Mouse (Mus musculus): ENCODE measurements around the gene Sdhb. TPM values are rescaled to one million over a fixed set of nuclear protein-coding genes. Genes with fewer than 3 reads are reported as not detected.

Sdhb gene
- total and polyA plus RNA-seq, 2 experiments from 2014 or later = 194 to 529 TPM

GRCm38 (mm10) chr4:140963941-140964597 lies 3.1 kb downstream of the Sdhb start:
- H3K27ac ChIP-seq (ENCODE audit: low read depth, low read length) = 0 out of 2 replicates have a peak overlapping the region, but pooled peaks have one; percentile 44
- DNase-seq (ENCODE audit: low spot score) = no peak

GRCm38 (mm10) chr4:140964620-140965019 lies 3.6 kb downstream of the Sdhb start:
- Histone ChIP-seq H3K4me3 (ENCODE audit: low read depth, low read length) (no peak overlapping the region), H3K36me3 (ENCODE audit: insufficient read depth, low read length) (peaks cover 19% of the 10 kb centered on the region), H3K9ac (replicated peaks; ENCODE audit: low read length, poor library complexity, severe bottlenecking) (no peak overlapping the region), H3K9me3 (ENCODE audit: low read length) (no peaks in the 10 kb centered on the region), H3K27ac (ENCODE audit: low read depth, low read length) (0 out of 2 replicates have a peak overlapping the region, but pooled peaks have one; percentile 44), H3K4me2 (ENCODE audit: low read depth, low read length, poor library complexity, severe bottlenecking) (no peak overlapping the region), H3K27me3 (ENCODE audit: insufficient read depth, low read length) (no peaks in the 10 kb centered on the region), H3K4me1 (ENCODE audit: insufficient read depth, low read length) (peaks cover 14% of the 10 kb centered on the region; the same call in 1 of the 2 replicates)
- WGBS = 4% methylated on average over 7 of the region's 7 CpGs
- DNase-seq (ENCODE audit: low spot score) = peak; percentile 89
- TF ChIP-seq CTCF (IDR thresholded peaks at IDR 0.05) = peak; percentile 93
- ATAC-seq (ENCODE audit: low FRiP score) = no peak

More at GRCm38 (mm10) chr4:140963941-140964597, 3.1 kb downstream of the Sdhb start:
- Histone ChIP-seq H3K4me1 (ENCODE audit: insufficient read depth, low read length) (peaks cover 14% of the 10 kb centered on the region; the same call in 1 of the 2 replicates), H3K4me3 (ENCODE audit: low read depth, low read length) (no peak overlapping the region), H3K4me2 (ENCODE audit: low read depth, low read length, poor library complexity, severe bottlenecking) (no peak overlapping the region), H3K9ac (replicated peaks; ENCODE audit: low read length, poor library complexity, severe bottlenecking) (no peak overlapping the region), H3K9me3 (ENCODE audit: low read length) (no peaks in the 10 kb centered on the region), H3K36me3 (ENCODE audit: insufficient read depth, low read length) (peaks cover 16% of the 10 kb centered on the region), H3K27me3 (ENCODE audit: insufficient read depth, low read length) (no peaks in the 10 kb centered on the region)
- no peak for ATAC-seq (ENCODE audit: low FRiP score)
- WGBS = 78% methylated on average over 9 of the region's 9 CpGs
- TF ChIP-seq CTCF (IDR thresholded peaks at IDR 0.05) = no peak

GRCm38 (mm10) chr4:140967386-140968159 lies 6.6 kb downstream of the Sdhb start:
- H3K36me3 ChIP-seq (ENCODE audit: insufficient read depth, low read length) = peaks cover 43% of the 10 kb centered on the region
- H3K27ac ChIP-seq (ENCODE audit: low read depth, low read length) = no peak overlapping the region
- H3K4me3 ChIP-seq (ENCODE audit: low read depth, low read length) = no peak overlapping the region
- TF ChIP-seq CTCF (IDR thresholded peaks at IDR 0.05) = no peak
- no peaks in the 10 kb centered on the region for H3K27me3 ChIP-seq (ENCODE audit: insufficient read depth, low read length)
- DNase-seq (ENCODE audit: low spot score) = no peak
- no peak overlapping the region for H3K9ac ChIP-seq (replicated peaks; ENCODE audit: low read length, poor library complexity, severe bottlenecking)
- WGBS = 89% methylated on average over 11 of the region's 11 CpGs
- peaks cover 8% of the 10 kb centered on the region; the same call in 1 of the 2 replicates for H3K4me1 ChIP-seq (ENCODE audit: insufficient read depth, low read length)
- H3K4me2 ChIP-seq (ENCODE audit: low read depth, low read length, poor library complexity, severe bottlenecking) = no peak overlapping the region
- no peak for ATAC-seq (ENCODE audit: low FRiP score)
- H3K9me3 ChIP-seq (ENCODE audit: low read length) = no peaks in the 10 kb centered on the region

DNA sequence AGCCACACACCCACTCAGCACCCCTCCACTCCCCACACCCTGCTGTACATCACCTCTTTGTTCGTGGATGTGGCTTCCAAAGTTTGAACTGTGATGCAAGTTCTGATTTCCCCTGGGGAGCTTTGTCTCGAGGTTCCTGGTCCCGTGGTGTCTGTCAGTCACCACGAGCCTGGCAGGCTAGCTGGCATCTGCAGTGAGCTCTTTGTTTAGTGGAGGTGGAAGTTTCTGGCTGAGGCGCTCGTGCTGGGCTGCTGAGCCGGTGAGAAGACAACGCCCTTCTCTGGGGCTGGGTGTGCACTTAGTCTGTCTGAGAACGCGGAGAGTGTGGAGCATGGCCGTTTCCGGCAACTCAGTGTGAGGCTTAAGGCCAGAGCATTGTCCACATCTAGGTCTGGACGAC lies 10.7 kb downstream of the Sdhb start:
- DNase-seq (ENCODE audit: low spot score) = no peak
- Histone ChIP-seq H3K27me3 (ENCODE audit: insufficient read depth, low read length) (no peaks in the 10 kb centered on the region), H3K9me3 (ENCODE audit: low read length) (no peaks in the 10 kb centered on the region), H3K9ac (replicated peaks; ENCODE audit: low read length, poor library complexity, severe bottlenecking) (no peak overlapping the region), H3K27ac (ENCODE audit: low read depth, low read length) (no peak overlapping the region), H3K36me3 (ENCODE audit: insufficient read depth, low read length) (peaks cover 71% of the 10 kb centered on the region), H3K4me3 (ENCODE audit: low read depth, low read length) (no peak overlapping the region), H3K4me2 (ENCODE audit: low read depth, low read length, poor library complexity, severe bottlenecking) (no peak overlapping the region), H3K4me1 (ENCODE audit: insufficient read depth, low read length) (no peaks in the 10 kb centered on the region)
- WGBS = 85% methylated on average over 13 of the region's 13 CpGs
- TF ChIP-seq CTCF (IDR thresholded peaks at IDR 0.05) = no peak
- no peak for ATAC-seq (ENCODE audit: low FRiP score)

DNA sequence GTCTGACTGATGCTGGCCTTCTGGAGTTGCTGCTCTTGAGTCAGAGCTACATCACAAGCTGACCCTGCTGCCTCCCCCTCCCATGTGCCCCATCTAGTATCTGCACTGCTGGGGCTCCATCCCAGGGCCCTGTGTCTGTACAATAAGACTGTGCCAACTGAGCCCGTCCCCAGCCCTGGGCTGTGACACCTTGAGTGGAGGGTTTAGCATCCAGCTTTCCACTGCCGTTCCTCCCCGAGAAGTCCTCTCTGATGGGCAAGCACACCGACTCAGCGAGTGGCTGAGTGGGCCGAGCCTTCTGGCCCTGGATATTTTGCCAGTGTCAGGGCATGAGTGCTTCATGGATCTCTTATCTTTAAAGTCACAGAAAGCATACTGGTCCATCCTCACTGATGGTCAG lies 13.4 kb downstream of the Sdhb start:
- H3K9ac ChIP-seq (replicated peaks; ENCODE audit: low read length, poor library complexity, severe bottlenecking) = no peak overlapping the region
- no peaks in the 10 kb centered on the region for H3K9me3 ChIP-seq (ENCODE audit: low read length)
- DNase-seq (ENCODE audit: low spot score) = no peak
- no peak overlapping the region for H3K27ac ChIP-seq (ENCODE audit: low read depth, low read length)
- H3K27me3 ChIP-seq (ENCODE audit: insufficient read depth, low read length) = no peaks in the 10 kb centered on the region
- WGBS = 96% methylated on average over 6 of the region's 6 CpGs
- no peak overlapping the region for H3K4me2 ChIP-seq (ENCODE audit: low read depth, low read length, poor library complexity, severe bottlenecking)
- peaks cover 78% of the 10 kb centered on the region for H3K36me3 ChIP-seq (ENCODE audit: insufficient read depth, low read length)
- TF ChIP-seq CTCF (IDR thresholded peaks at IDR 0.05) = no peak
- H3K4me1 ChIP-seq (ENCODE audit: insufficient read depth, low read length) = no peaks in the 10 kb centered on the region
- H3K4me3 ChIP-seq (ENCODE audit: low read depth, low read length) = no peak overlapping the region
- ATAC-seq (ENCODE audit: low FRiP score) = no peak

GRCm38 (mm10) chr4:140975356-140975755 lies 14.4 kb downstream of the Sdhb start:
- no peak overlapping the region for H3K4me2 ChIP-seq (ENCODE audit: low read depth, low read length, poor library complexity, severe bottlenecking)
- no peaks in the 10 kb centered on the region for H3K4me1 ChIP-seq (ENCODE audit: insufficient read depth, low read length)
- no peak for TF ChIP-seq CTCF (IDR thresholded peaks at IDR 0.05)
- DNase-seq (ENCODE audit: low spot score) (no peak), ATAC-seq (ENCODE audit: low FRiP score) (no peak)
- no peak overlapping the region for H3K27ac ChIP-seq (ENCODE audit: low read depth, low read length)
- no peak overlapping the region for H3K9ac ChIP-seq (replicated peaks; ENCODE audit: low read length, poor library complexity, severe bottlenecking)
- peaks cover 76% of the 10 kb centered on the region for H3K36me3 ChIP-seq (ENCODE audit: insufficient read depth, low read length)
- H3K4me3 ChIP-seq (ENCODE audit: low read depth, low read length) = no peak overlapping the region
- 99% methylated on average over 7 of the region's 7 CpGs for WGBS
- no peaks in the 10 kb centered on the region for H3K9me3 ChIP-seq (ENCODE audit: low read length)
- H3K27me3 ChIP-seq (ENCODE audit: insufficient read depth, low read length) = no peaks in the 10 kb centered on the region

Data from midbrain, postnatal 0 days (tissue).